Mouse (Mus musculus): ENCODE measurements around the gene Tmtc2.

Gene Tmtc2

GRCm38 (mm10) chr10:105548040-105548439, 26.2 kb downstream of the Tmtc2 start:
- DNase-seq (ENCODE audit: low spot score in 2 of 2): no peak

GRCm38 (mm10) chr10:105544004-105545003, 29.9 kb downstream of the Tmtc2 start:
- DNase-seq (ENCODE audit: low spot score in 2 of 2): no peak

GRCm38 (mm10) chr10:105542081-105542480, 32.2 kb downstream of the Tmtc2 start:
- no peak for DNase-seq (ENCODE audit: low spot score in 2 of 2)

- no peak for DNase-seq (ENCODE audit: low spot score in 2 of 2)
Observed at GRCm38 (mm10) chr10:105539697-105540096, 34.6 kb downstream of the Tmtc2 start.

- DNase-seq (ENCODE audit: low spot score in 2 of 2): no peak
Observed at GRCm38 (mm10) chr10:105536910-105537309, 37.3 kb downstream of the Tmtc2 start.

- no peak for DNase-seq (ENCODE audit: low spot score in 2 of 2)
Observed at GRCm38 (mm10) chr10:105535848-105536247, 38.4 kb downstream of the Tmtc2 start.

- no peak for DNase-seq (ENCODE audit: low spot score in 2 of 2)
Observed at GRCm38 (mm10) chr10:105532747-105533146, 41.5 kb downstream of the Tmtc2 start.

GRCm38 (mm10) chr10:105532019-105532525, 42.2 kb downstream of the Tmtc2 start:
- no peak for DNase-seq (ENCODE audit: low spot score in 2 of 2)

- no peak for DNase-seq (ENCODE audit: low spot score in 2 of 2)
Observed at GRCm38 (mm10) chr10:105531080-105531894, 43.0 kb downstream of the Tmtc2 start.

GRCm38 (mm10) chr10:105523405-105524088, 50.7 kb downstream of the Tmtc2 start:
- no peak for DNase-seq (ENCODE audit: low spot score in 2 of 2)

GRCm38 (mm10) chr10:105522431-105522830, 51.8 kb downstream of the Tmtc2 start:
- DNase-seq (ENCODE audit: low spot score in 2 of 2): no peak

- DNase-seq (ENCODE audit: low spot score in 2 of 2): no peak
Observed at GRCm38 (mm10) chr10:105519154-105519806, 55.0 kb downstream of the Tmtc2 start.

- DNase-seq (ENCODE audit: low spot score in 2 of 2): no peak
Observed at GRCm38 (mm10) chr10:105518144-105518543, 56.1 kb downstream of the Tmtc2 start.

- DNase-seq (ENCODE audit: low spot score in 2 of 2): no peak
Observed at GRCm38 (mm10) chr10:105513777-105514322, 60.4 kb downstream of the Tmtc2 start.

- no peak for DNase-seq (ENCODE audit: low spot score in 2 of 2)
Observed at GRCm38 (mm10) chr10:105509896-105510272, 64.4 kb downstream of the Tmtc2 start.

- DNase-seq (ENCODE audit: low spot score in 2 of 2): no peak
Observed at GRCm38 (mm10) chr10:105509146-105509895, 64.9 kb downstream of the Tmtc2 start.

GRCm38 (mm10) chr10:105507982-105508786, 66.1 kb downstream of the Tmtc2 start:
- DNase-seq (ENCODE audit: low spot score in 2 of 2): no peak

GRCm38 (mm10) chr10:105506046-105506445, 68.2 kb downstream of the Tmtc2 start:
- no peak for DNase-seq (ENCODE audit: low spot score in 2 of 2)

- DNase-seq (ENCODE audit: low spot score in 2 of 2): no peak
Observed at GRCm38 (mm10) chr10:105504472-105504871, 69.8 kb downstream of the Tmtc2 start.
